Mouse (Mus musculus): ENCODE results near the gene Def8.
"Not testable (repeated sequence)": the region's sequence is repeated elsewhere in the genome, so short reads cannot be mapped to it uniquely, and the experiment has no call there.

Gene Def8

GRCm38 (mm10) chr8:123412560-123413170, 10.7 kb upstream of the Def8 start:
- peak; percentile 64 to 82 for DNase-seq (ENCODE audit: low spot score in 2 of 2)

GRCm38 (mm10) chr8:123414255-123414654, 9.1 kb upstream of the Def8 start:
- DNase-seq (ENCODE audit: low spot score in 2 of 2): no peak

- not testable (repeated sequence) for DNase-seq (ENCODE audit: low spot score in 2 of 2)
Observed at GRCm38 (mm10) chr8:123414997-123415696, 8.2 kb upstream of the Def8 start.

GRCm38 (mm10) chr8:123415967-123416943, 7.1 kb upstream of the Def8 start:
- no peak for DNase-seq (ENCODE audit: low spot score in 2 of 2)

- DNase-seq (ENCODE audit: low spot score in 2 of 2): no peak
Observed at GRCm38 (mm10) chr8:123416944-123417555, 6.3 kb upstream of the Def8 start.

- no peak for DNase-seq (ENCODE audit: low spot score in 2 of 2)
Observed at GRCm38 (mm10) chr8:123419711-123420110, 3.6 kb upstream of the Def8 start.

- no peak for DNase-seq (ENCODE audit: low spot score in 2 of 2)
Observed at GRCm38 (mm10) chr8:123420525-123421281, 2.6 kb upstream of the Def8 start.

GRCm38 (mm10) chr8:123421325-123421724, 2.0 kb upstream of the Def8 start:
- no peak for DNase-seq (ENCODE audit: low spot score in 2 of 2)

- peak; percentile 64 to 67 for DNase-seq (ENCODE audit: low spot score in 2 of 2)
Observed at GRCm38 (mm10) chr8:123422056-123422780, 1.1 kb upstream of the Def8 start.

GRCm38 (mm10) chr8:123422781-123423159, 557 bp upstream of the Def8 start:
- no peak for DNase-seq (ENCODE audit: low spot score in 2 of 2)

- DNase-seq (ENCODE audit: low spot score in 2 of 2): no peak
Observed at GRCm38 (mm10) chr8:123426511-123427509, 3.5 kb downstream of the Def8 start.

- no peak for DNase-seq (ENCODE audit: low spot score in 2 of 2)
Observed at GRCm38 (mm10) chr8:123427639-123428275, 4.4 kb downstream of the Def8 start.

GRCm38 (mm10) chr8:123428343-123428893, 5.1 kb downstream of the Def8 start:
- no peak for DNase-seq (ENCODE audit: low spot score in 2 of 2)

- DNase-seq (ENCODE audit: low spot score in 2 of 2): no peak
Observed at GRCm38 (mm10) chr8:123428939-123429721, 5.8 kb downstream of the Def8 start.

- not testable (repeated sequence) for DNase-seq (ENCODE audit: low spot score in 2 of 2)
Observed at GRCm38 (mm10) chr8:123429722-123430013, 6.3 kb downstream of the Def8 start.

- not testable (repeated sequence) for DNase-seq (ENCODE audit: low spot score in 2 of 2)
Observed at GRCm38 (mm10) chr8:123430936-123431335, 7.6 kb downstream of the Def8 start.

GRCm38 (mm10) chr8:123431616-123432365, 8.5 kb downstream of the Def8 start:
- DNase-seq (ENCODE audit: low spot score in 2 of 2): no peak

Data from frontal cortex, postnatal 14 days (tissue).